Mouse (Mus musculus): ENCODE data around the gene Eif2d. TPM values are rescaled to one million over a fixed set of nuclear protein-coding genes. Genes with fewer than 3 reads are reported as not detected.
"Not testable (repeated sequence)": the region's sequence is repeated elsewhere in the genome, so short reads cannot be mapped to it uniquely, and the experiment has no call there.

The Eif2d gene
- total RNA-seq, 2 experiments from 2014 or later = 38.8 to 39.2 TPM

GRCm38 (mm10) chr1:131138191-131139016 lies 14.6 kb upstream of the Eif2d start, which contains the start of gene Dyrk3:
Gene Dyrk3, minus strand, starts transcription at chr1:131138340.
- DNase-seq (ENCODE audit: low spot score in 2 of 2) = peak; percentile 89 to 92

- DNase-seq (ENCODE audit: low spot score in 2 of 2) = no peak
These were observed 13.6 kb upstream of the Eif2d start for GRCm38 (mm10) chr1:131139102-131140095.

GRCm38 (mm10) chr1:131141449-131141848 lies 11.5 kb upstream of the Eif2d start:
- no peak for DNase-seq (ENCODE audit: low spot score in 2 of 2)

DNA sequence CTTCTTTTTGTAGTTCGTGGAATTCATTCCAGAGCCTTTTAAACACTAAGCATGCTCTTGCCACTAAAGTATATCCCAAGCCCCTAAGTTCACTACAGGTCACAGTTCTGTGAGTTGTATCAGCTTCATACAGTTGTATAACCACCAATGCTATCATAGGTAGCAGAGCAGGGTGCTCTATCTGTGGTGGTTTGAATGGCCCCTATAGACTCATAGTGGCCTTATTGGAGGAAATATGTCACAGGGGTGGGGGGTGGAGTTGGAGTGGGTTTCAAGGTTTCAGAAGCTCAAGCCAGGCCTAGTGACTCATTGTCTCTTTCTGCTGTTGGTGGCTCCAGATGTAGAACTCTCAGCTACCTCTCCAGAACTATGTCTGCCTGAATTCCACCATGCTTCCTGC lies 10.5 kb upstream of the Eif2d start:
- DNase-seq (ENCODE audit: low spot score in 2 of 2) = no peak

DNA sequence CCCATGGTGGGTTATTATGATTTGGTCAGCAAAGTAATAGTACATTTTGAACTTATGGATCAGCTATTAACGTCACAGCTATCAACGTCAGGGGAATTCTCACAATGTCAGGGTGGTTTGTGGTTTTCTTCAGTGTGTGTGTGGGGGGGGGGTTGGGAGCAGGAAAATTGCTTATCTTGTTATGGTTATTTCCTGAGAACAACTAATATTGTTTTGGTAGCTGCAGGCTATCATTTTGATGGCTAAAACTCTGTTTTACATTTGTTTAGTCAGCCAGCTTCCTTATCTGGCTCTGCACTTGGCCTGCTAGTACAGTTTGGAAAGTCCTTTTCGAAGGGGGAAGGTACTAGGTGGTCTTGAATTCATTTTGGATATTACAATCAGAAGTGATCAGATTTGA lies 7.8 kb upstream of the Eif2d start:
- not testable (repeated sequence) for DNase-seq (ENCODE audit: low spot score in 2 of 2)

DNA sequence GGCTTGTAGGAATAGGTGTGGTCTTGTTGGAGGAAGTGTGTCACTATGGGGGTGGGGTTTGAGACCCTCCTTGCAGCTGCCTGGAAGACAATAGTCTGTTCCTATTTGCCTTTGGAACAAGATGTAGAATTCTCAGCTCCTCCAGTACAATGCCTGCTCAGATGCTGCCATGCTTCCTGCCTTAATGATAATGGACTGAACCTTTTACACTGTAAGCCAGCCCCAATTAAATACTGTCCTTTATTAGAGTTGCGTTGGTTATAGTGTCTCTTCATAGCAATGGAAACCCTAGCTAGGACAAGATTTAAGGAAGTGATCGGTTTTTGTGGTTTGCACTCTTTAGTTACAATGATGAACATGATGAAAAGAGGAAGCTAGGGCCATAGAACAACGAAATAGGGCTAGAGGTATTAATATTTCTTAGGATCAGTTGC lies 6.8 kb upstream of the Eif2d start:
- DNase-seq (ENCODE audit: low spot score in 2 of 2) = no peak

GRCm38 (mm10) chr1:131149496-131149895 lies 3.5 kb upstream of the Eif2d start:
- no peak for DNase-seq (ENCODE audit: low spot score in 2 of 2)

DNA sequence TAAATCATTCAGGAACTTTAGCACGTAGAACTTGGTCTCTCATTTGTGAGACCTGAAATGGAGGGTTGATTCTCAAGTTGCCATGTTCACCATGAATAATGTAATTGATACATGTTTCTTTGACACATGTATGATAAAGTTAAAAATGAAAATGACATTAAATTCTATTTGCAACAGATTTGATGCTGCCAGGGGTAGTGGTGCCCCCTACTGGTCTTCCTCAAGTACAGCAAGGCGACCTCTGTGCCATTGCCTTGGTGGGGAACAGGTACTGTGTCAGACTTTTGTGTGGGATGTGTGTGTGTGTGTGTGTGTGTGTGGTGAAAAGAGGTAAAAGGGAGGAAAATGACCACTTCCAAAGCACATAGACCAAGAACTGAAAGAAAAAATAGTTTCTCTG lies 2.5 kb downstream of the Eif2d start:
- DNase-seq (ENCODE audit: low spot score in 2 of 2) = peak in 1 of 2 experiments; percentile 30

DNA sequence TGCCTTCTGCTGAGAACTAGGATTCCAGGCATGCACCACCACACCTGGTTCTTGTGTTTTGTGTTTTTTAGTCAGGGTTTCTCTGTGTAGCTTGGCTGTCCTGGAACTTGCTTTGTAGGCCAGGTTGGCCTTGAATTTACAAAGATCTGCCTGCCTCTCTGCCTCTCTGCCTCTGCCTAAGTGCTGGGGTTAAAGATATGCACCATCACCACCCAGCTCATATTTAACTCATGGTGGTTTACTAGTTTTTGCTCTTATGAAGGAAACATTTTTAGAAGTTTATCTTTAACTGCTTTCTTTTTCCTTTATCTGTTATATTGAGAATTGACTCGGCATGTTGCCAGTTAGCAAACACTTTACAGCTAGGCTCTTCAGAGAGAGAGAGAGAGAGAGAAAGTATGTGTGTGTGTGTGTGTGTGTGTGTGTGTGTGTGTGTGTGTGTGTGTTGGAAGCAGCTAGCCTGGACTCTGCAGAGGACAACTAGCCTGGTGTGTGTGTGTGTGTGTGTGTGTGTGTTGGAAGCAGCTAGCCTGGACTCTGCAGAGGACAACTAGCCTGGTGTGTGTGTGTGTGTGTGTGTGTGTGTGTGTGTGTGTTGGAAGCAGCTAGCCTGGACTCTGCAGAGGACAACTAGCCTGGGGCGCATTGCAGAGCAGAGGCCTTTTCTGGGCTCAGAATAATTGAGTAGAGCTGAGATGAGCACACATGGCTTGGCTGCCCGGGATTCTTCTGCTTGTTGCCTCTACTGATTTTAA lies 6.8 kb downstream of the Eif2d start:
- DNase-seq (ENCODE audit: low spot score in 2 of 2) = not testable (repeated sequence)

- no peak for DNase-seq (ENCODE audit: low spot score in 2 of 2)
These were observed 8.1 kb downstream of the Eif2d start for GRCm38 (mm10) chr1:131161091-131161490.

DNA sequence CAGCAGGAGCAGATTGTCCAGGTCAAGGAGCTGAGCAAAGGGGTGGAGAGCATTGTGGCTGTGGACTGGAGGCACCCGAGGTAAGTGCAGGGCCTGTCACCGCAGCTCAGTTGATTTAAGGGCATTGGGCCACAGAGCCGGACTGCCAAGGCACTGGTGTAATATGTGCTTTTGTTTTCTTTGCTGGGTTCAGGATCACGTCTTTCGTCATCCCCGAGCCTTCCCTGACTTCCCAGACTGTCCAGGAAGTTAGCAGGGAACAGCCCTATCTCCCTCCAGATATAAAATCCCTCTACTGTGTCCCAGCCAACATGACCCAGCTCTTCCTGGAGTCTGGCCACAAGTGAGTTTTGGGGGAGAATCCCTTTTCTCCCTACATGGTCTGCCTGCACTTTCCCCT lies 11.4 kb downstream of the Eif2d start:
- no peak for DNase-seq (ENCODE audit: low spot score in 2 of 2)

DNA sequence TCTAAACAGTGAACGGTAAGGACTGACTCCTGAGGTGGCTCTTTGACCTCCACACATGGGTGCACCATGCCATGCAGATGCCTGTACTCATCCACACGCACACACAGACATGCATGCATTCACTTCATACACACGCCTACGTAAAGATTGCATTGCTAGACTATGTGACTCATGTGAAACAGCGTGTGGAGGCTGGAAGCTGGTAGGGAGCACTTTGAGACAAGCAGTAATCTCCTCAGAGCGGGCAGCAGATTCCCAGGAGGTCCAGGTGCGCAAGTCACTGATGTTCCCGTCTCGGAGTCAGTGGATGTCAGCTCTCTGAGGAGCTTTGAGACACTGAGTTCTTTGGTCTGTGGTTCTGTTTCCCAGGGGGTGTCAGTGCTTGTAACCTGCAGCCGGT lies 14.6 kb downstream of the Eif2d start:
- no peak for DNase-seq (ENCODE audit: low spot score in 2 of 2)

DNA sequence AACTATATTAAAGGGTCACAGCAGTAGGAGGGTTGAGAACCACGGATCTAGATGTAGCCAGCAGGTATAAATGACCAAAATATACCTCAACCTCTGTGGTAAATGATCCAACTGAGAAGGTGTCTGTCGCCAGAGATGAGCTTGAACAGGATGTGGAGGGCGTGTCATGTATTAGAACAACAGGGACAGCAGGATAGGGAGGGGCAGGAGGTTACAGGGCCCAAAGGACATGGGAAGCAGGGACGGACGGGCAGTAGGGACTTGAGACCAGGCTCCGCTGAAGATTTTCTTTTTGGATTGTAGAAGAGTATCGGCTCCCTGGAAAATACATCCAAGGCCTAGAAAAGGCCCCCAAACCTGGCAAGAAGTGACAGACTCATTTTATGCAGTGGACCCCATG lies 20.0 kb downstream of the Eif2d start:
- DNase-seq (ENCODE audit: low spot score in 2 of 2) = no peak

DNA sequence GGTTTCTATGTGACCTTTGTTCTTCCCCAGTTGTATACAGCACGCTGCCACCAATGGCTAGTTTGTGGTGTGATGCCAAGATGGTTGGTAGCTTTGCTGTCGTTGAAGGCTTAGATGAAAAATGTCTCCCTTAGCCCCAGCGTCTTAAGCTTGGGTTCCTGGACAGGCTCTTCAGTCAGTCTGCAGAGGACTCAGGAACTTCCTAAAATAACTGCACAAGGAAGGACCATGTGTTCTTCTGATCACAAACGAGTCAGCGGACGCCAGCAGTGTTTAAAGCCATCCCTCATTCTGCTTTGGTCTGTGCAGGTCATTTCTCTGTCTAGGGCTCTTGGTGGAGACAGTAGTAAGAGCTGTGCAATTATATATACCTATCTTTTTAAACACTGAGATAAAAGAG lies 20.8 kb downstream of the Eif2d start:
- no peak for DNase-seq (ENCODE audit: low spot score in 2 of 2)

DNA sequence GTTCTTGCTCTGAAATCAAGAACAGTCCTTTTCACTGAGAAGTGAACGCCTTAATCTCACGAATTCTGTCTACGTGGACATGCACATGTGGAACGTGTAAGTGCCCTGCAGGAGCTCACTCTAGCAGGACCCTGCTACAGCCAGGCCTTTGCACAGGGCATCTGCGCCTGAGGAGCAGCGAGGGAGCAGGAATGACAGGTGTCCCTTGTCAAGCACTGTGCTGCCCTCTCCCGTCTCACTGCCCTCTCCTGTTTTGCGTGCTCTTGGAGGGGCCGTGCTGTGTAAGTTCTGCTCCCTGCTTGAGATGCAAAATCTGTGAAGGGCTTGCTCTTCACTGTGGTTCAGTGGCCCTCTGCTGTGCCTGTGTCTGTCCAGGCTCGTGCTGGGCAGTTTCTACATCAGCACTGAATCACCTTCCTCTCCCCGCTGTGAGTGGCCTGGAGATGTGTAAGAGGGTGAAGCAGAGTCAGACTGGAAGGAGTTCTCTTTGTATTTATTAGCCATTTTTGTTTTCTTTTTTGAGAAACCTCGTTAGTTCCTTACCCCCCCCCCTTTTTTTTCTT lies 21.4 kb downstream of the Eif2d start:
- no peak for DNase-seq (ENCODE audit: low spot score in 2 of 2)

GRCm38 (mm10) chr1:131175189-131175588 lies 22.2 kb downstream of the Eif2d start:
- no peak for DNase-seq (ENCODE audit: low spot score in 2 of 2)

DNA sequence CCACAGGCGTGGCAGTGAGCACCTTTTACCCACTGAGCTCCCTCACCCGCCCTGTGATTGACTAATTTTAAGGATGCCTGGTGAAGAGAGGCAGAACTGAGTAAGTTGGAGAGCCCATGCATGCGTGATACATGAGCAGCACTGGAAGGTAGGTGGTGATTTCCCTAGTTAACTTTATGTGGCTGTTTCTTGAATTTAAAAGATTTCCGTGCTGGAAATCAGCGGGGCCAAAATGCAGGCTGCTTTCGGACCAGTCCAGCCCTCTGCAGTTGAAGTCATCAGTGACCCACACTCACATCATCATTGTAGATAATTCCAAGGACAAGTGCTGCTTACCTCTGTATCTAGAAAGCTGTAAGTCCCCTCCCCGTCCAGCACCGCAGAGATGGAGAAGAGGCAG lies 22.8 kb downstream of the Eif2d start:
- DNase-seq (ENCODE audit: low spot score in 2 of 2) = no peak

DNA sequence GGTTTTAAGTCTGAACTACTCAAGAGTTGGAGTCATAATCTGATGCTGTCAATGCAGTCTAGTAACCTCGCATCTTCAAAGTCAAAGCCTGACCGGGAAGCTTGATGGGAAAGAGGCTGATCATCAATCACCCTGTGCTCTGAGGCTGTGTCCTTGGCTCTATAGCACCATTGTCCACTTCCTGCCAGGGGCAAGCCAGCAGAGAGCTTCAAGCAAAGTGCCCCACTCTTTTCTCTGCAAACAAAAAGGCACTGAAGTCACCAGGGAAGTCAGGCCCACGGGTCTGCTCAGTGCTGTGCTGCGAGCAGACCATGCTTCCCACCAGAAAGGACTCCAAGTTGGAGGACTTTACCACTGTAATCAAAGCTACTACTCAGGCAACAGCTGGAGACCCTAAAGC lies 24.3 kb downstream of the Eif2d start:
- DNase-seq (ENCODE audit: low spot score in 2 of 2) = no peak

DNA sequence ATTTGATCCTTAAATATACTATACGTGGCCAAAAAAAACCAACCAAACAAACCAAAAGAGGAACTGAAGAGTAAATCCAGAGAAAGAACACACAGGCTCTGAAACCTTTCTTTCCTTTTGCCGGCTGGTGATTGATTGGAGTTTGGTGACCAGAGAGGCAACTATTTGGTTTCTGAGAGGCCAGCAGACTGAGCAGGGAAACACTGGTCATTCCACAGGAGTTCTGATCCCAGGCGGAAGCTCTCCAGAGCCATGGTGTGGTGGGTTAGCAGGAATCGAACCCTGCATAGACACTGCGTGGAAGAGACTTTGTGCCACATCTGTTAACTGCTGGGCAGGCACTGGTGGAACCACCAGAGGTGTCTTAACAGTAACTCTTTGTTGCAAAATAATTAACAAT lies 25.1 kb downstream of the Eif2d start:
- DNase-seq (ENCODE audit: low spot score in 2 of 2) = no peak

DNA sequence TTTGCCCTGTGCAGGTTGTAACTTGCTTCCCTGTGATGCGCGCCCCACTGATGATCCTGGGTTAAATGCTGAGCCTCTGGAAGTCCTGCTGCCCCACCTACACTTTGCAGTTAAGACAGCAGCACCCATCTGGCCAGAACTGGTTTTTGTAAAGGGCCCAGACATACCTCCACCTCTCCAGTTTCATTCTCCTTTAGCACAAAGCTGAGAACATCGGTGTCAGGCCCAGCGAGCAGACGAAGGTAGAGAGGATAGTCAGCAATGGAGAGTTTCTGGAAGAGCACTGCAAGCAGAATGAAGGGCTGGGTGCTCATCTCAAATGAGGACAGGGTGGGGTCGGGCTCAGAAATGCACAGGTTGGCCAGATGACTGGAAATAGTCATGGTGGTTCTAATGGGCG lies 27.4 kb downstream of the Eif2d start:
- no peak for DNase-seq (ENCODE audit: low spot score in 2 of 2)
